Mouse (Mus musculus) retina, postnatal 7 days (tissue): ENCODE measurements around the gene Gm156.
"Not testable (repeated sequence)": the region's sequence is repeated elsewhere in the genome, so short reads cannot be mapped to it uniquely, and the experiment has no call there.

Experiments
- DNase-seq: peaks from one replicate; pipeline ENCODE4 v3.0.0-alpha.2; 2012; ENCODE audit warnings: low read depth, low spot score

Gm156 gene

GRCm38 (mm10) chr6:129784170-129784569 lies at the start of gene Gm156:
Gene Gm156 (minus strand): TSS chr6:129784270.
- not testable (repeated sequence) for DNase-seq

DNA sequence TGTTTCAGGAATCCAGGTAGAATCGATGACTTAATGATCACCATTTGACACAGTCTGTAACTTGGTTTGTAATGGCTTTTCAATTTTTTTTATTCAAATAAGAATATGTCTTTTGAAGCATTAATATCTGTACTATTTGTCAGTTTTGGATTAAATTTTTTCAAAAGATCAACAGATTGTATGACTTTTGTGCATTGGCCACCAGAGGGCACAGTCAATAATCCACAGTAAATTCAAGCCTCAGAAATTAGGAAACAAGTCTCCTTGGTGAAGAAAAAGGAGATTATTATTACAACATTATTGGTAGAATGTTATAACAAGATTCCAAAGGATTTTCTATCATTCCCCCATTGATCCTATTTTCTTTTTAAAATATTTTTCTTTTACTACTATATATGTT lies 41.5 kb upstream of the Gm156 start:
- DNase-seq: no peak

- DNase-seq: no peak
Observed at GRCm38 (mm10) chr6:129824004-129824403, 39.9 kb upstream of the Gm156 start.

DNA sequence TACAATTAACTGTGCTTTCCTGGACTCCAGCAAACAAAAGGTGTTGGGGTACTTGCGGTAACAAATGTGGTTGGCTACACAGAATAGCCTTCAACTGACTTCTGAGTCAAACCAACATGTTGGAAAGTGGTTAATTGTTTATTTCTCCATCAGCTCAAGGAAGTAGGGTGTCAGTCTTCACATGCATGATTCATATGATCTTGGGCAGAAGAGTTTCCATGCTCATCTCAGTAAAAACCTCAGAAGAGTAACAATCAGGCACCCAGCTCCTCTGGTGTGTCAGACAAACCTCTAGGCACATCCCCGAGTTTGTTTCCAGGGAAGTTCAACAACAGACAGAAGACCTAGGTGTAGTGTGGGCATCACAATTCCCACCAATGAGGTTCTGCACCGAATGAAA lies 33.7 kb upstream of the Gm156 start:
- DNase-seq: no peak

DNA sequence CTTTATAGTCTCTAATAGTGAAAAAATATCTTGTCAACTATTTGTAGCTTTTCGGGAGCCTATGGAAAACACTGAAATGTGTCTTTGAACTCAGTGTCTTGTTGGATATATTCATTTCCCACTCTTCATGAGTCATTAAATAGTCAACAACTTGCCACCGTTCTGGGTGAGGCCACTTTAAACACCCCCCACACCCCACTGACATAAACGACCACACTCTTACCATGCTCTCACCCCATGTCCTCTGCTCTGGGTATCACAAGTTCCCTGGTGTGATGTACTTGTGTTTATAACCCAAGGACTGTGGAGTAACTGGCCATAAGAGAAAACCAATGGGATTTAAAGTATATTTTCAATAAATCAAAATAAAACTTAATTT lies 36.4 kb downstream of the Gm156 start:
- no peak for DNase-seq

GRCm38 (mm10) chr6:129747016-129747653 lies 36.9 kb downstream of the Gm156 start:
- DNase-seq: no peak

DNA sequence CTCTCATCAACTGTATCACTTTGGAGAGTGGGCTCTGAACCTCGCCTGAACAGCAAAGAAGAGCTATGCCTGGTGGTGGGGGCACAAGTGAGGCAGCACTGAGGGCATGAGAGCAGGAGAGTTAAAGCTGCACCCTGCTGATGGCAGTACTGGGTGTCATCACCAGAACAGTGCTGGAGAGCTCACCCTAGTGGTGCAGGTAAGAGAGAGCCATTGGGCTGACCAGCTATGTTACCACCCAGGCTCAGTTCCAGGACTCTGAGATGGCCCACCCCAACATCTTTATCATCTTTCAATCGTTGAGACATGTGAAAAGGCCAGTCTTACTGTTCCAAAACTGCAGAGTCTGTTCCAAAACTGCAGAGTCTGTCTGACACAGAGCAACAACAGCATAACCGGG lies 37.9 kb downstream of the Gm156 start:
- no peak for DNase-seq

DNA sequence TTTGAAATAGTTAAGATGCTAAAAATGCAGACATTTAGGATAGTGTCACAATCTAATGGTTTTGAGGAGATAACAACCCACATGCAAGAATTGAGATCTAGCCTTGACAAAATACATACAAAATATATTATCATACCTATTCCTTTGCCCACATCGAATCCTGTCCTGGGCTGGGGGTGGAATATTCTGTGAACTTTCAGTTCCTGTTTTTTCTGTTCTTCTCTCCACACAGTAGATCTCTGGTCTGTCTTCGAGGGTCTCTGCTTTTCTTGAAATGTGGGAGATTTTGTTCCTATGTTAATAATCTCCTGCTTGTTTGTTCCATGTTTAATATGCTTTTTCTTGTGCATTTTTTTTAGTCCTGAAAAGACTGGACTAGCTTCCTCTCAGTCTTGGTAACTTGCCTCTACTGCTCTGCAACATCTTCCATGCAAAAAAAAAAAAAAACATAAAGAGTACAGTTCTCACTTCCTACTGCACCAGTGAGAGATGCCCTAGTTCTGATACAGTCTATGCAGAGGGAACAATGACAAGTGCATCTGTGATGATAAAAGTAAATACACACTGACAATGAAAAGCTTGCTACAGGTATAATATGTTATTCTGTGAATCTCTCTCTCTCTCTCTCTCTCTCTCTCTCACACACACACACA lies 43.9 kb downstream of the Gm156 start, which contains the start of gene Klri2:
Klri2 (minus strand) TSS at position 416 of the 653 bp plus-strand sequence.
- DNase-seq: no peak

GRCm38 (mm10) chr6:129736414-129736813 lies 47.7 kb downstream of the Gm156 start:
- no peak for DNase-seq

GRCm38 (mm10) chr6:129727237-129727636 lies 56.8 kb downstream of the Gm156 start:
- no peak for DNase-seq

GRCm38 (mm10) chr6:129721390-129721789 lies 62.7 kb downstream of the Gm156 start:
- DNase-seq: no peak

DNA sequence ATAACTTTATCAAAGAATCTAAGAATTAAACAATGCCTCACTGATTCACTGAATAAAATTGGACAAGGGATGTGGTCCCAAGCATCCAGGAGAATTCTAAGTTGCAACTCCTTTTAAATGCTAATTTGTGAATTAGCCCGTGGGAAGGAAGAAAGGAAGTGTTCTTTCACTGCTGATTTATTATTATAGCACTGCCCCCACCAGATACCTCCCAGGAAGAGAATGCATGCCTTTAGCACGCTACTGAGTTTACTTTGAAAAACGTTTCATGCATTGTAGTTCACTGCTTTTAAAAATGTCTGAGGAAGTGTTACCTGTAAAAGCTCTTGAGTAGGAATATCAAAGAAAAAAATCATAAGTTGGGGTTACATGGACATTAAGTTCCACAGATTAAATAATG lies 63.6 kb downstream of the Gm156 start:
- DNase-seq: no peak

DNA sequence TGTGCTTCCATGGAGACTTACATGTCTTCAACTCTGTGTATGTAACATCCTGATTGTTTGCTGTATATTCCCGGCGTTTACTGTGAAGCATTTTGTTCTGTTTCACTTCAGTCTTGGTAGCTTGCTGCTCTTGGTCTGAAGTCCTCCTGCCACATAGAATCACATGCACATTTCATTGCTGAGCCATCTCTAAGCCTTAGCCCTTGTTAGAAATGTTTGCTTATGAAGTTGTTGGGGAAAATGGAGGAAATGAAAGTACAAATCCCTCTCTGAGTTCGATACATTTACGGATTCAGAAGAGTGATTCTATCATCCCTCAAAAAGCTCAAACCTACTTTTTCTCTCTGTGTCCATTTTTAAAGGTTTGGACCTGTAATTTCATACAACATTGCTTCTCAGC lies 67.0 kb downstream of the Gm156 start, which contains the start of gene Klri1:
Klri1 (minus strand) TSS at position 101 of the 400 bp plus-strand sequence.
- DNase-seq: no peak
